Mouse (Mus musculus): Measurements from ENCODE around the gene Gm11634.
"Not testable (repeated sequence)": the region's sequence is repeated elsewhere in the genome, so short reads cannot be mapped to it uniquely, and the experiment has no call there.

The Gm11634 gene

GRCm38 (mm10) chr11:101616948-101617767 lies 18.1 kb upstream of the Gm11634 start:
- in situ Hi-C loops (cut with MboI, MseI), result no loop called here

DNA sequence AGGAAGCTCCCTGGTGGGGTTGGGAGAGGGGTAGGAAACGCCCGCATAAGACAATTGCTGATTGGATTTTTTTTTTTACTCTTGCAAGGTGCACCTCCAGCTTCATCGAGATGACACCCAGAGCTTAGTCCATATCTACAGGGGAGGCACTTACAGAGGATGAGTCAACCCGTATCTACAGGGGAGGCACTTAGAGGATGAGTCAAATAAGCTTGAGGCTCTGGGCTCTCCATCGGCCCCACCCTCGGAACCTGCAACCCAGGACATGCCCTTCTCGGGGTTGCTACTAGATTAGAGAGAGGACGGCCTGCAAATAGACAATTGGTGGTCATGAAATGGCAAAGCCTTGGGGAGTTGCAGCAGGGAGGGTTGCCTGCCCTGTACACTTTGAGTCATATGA lies 17.0 kb upstream of the Gm11634 start:
- in situ Hi-C loops (cut with MboI, MseI), result no loop called here

DNA sequence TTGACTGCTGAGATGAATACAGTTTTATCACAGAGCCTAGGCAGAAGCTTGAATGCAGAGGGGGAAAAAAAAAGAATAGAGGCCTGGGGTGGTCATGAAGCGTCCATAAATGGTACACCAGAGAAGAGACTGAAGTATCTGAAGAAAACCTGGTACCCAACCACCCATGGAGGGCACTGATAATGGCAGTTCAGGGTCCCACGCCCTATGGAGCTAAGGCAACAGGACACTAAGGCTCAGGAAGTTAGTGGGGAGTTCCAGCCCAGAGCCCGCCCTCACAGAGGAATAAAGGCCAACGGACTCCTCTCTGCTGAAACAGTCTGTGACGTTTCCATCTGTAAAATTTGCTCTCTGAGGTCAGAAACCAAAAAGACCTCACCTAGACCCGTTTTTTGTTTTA lies 16.3 kb upstream of the Gm11634 start:
- in situ Hi-C loops (cut with MboI, MseI), result no loop called here

- in situ Hi-C loops (cut with MboI, MseI), result no loop called here
Measured at GRCm38 (mm10) chr11:101614116-101614515, 15.1 kb upstream of the Gm11634 start.

DNA sequence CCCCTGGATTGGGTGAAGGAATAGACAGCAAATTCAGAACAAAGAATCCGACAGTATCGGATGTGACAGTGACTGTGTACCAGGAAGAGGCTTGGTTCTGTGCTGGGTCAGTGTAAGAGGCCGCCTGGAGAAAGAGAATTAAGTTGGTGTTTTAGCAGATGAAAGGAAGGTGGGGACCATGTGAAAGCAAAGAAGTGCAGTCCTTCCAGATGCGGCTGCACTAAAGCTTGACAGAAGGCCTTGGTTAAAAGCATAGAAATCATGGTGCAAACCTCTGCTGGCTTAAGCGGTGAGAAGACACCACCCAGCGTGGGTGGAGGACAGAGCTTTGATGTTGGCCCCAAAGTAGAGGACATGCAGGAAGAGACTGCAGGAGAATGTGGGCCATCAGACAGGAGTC lies 14.5 kb upstream of the Gm11634 start:
- in situ Hi-C loops (cut with MboI, MseI), result no loop called here

DNA sequence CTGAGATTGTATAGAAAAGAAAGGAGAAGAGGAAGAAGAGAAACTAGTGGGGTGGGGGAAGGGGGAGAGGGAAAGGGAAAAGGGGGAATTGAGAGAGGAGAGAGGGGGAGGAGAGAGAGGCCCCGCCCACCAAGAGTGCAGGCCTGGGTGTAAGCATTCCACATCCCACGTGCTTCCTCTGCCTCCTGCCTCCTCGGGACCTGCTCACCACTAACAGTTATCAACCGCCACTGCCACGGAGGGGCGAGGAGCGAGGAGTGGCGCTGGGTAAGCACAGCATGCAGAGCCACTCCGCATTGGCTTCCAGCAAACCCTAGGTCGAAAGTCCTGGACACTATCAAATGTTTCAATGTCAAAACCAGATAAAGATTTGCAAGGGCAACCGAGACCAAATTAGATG lies 11.4 kb upstream of the Gm11634 start:
- in situ Hi-C loops (cut with MboI, MseI), result no loop called here

DNA sequence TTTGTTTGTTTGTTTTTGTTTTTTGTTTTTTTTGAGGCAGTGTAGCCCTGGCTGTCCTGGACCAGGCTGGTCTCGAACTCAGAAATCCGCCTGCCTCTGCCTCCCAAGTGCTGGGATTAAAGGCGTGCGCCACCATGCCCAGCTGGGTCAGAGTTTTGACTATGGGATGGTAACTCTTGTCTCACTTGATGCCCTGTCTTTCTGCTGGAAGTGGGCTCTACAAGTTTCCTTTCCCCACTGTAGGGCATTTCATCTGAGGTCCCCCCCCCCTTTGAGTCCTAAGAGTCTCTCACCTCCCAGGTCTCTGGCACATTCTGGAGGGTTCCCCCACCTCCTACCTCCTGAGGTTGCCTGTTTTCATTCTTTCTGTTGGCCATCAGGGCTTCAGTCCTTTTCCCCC lies 8.1 kb upstream of the Gm11634 start:
- in situ Hi-C loops (cut with MboI, MseI), result not testable (repeated sequence)

DNA sequence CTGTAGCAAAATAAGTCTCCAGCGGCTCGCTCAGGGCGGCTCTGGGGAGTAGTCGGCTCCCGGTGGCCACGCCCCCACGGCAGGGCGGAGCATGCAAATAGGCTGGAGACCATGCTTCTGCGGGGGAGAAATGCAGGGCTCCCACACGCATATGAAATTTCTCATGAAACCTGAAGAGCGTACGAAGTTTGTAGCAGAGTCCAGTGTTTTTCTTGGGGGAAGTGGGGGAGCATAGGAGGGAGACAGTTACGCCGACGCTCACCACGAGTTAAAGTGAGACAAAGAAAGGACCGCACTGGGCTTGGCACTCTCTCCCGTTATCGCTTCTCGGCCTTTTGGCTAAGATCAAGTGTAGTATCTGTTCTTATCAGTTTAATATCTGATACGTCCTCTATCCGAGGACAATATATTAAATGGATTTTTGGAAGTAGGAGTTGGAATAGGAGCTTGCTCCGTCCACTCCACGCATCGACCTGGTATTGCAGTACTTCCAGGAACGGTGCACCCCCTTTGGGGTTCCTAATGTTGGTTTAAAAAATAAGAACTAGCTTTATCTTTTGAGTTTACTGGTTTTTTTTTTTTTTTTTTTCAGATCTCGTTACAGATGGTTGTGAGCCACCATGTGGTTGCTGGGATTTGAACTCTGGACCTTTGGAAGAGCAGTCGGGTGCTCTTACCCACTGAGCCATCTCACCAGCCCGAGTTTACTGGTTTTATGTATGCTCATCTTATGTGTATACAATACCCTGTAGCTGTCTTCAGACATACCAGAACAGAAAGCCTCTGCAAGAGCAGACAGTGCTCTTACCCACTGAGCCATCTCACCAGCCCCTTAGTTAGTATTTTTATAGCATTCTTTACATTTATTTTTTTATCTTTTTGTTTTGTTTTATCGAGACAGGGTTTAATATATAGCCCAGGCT lies 5.7 kb upstream of the Gm11634 start:
- in situ Hi-C loops (cut with MboI, MseI), result not testable (repeated sequence)

DNA sequence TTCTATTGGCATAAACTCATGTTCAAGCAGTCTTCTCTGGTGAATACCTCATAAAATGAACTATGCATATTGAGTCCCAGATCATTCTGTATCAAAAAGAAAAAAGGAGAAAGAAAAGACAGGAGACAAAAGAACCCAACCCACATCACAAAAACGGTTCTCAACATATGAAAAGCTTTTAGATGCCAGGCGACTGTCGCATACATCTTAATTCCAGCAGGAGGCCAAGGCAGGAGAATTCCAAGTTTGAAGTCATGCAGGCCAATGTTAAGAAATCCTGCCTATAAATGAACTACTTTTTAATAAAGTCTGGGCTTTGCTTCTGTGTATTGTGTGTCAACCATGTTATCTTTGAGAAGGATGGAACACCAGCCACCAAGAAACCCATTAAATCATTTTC lies 5.1 kb upstream of the Gm11634 start:
- in situ Hi-C loops (cut with MboI, MseI), result no loop called here

- in situ Hi-C loops (cut with MboI, MseI), result no loop called here
Measured at GRCm38 (mm10) chr11:101602491-101602890, 3.4 kb upstream of the Gm11634 start.

DNA sequence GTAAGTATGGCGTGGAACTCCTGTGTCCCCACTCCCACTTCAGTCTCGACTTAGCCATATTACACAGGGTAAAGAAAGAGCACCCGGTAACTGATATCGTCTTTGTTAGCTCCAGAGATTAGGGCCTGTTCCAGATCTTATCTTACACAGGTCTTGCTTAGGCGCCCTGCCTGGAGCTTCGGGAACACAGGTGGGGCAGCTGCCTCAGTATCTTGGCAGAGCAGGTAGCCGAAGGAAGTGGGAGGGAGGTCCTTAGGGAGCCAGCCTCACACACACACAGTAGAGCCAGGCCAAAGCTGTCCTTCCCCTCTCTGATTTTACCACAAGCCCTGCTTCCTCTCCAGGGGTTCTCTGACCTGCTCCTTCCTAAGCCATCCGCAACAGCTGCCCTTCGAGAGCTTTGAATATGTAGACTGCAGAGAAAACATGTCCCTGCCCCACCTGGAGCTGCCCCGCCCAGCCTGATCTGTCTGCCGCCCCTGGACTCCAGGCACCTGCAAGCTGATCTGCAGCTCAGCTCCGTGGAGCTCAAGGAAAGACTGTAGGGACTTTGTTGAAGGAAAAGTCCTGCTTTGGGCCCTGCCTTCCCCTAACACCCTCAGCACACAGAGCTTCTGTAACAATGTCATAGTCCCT lies 8.9 kb downstream of the Gm11634 start:
- in situ Hi-C loops (cut with MboI, MseI), result no loop called here

DNA sequence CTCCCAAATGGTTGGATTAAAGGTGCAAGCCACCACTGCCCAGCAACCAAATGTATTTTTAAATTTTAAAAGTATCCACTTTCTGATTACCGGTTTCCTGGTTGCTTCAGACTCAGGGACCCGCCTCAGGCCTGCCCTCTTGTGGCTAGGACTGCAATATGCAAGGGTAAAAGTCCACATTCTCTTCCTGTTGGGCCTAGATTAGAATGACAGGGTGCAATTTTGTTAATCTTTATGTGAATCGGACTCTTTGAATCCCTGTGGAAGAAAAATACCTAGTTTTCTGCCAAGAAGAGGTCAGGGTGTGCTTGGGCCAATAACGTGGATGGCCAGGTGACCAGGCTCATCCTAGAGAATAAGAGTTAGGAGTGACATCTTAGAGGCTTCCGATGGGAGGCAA lies 9.6 kb downstream of the Gm11634 start:
- in situ Hi-C loops (cut with MboI, MseI), result no loop called here

DNA sequence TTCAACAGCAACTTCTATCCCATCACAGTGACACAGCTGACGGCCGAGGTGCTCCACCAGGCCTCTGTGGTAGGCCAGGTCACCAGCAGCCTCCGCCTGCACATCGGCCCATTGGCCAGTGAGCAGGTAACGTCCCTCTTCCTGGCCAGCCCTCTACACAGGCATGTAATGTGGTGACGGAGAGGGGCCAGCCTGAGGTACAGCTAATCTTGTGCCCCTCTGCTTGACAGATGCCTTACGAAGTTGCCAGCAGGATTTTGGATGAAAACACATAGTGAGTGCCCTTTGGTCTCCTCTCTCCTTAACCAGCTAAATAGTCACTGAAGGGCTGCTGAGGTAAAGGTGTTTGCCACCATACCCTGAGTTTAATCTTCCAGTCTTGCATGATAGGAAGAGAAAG lies 10.2 kb downstream of the Gm11634 start:
- in situ Hi-C loops (cut with MboI, MseI), result no loop called here

DNA sequence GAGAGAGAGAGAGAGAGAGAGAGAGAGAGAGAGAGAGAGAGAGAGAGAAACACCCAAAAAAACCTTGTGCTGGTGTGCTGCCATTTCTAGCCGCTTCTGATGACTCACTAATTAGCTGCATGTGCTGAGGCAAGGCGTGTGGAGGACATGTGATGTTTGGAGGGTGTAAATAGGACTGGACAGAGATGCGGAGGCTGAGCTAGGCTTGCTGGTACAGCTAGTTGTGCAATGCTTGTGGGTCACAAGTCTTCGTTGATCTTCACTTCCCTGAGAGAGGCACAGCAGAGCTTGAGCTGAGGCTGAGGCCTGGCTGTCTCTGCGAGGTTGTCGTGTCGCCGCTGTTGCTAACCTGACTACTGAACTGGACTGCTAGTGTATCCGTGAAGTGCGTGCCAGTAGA lies 11.4 kb downstream of the Gm11634 start:
- in situ Hi-C loops (cut with MboI, MseI), result no loop called here

DNA sequence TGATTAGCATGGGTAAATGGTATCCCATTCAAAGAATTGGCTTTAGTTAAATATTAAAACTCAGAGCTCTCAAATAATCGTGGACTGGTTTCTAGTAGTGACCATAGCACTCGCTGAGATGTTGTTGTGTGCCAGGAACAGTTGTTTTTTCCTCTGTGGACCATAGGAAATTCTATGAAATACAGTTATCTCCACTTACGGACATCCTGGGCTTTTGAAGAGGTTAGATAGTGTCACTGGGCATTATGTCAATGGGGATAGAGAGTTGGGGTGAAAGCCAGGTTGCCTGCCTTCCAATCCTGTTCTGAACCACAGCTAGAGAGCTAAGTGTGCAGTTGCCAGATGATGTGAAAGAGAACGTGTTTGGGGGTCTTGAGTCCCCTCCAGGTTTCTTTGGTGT lies 13.3 kb downstream of the Gm11634 start:
- in situ Hi-C loops (cut with MboI, MseI), result no loop called here

DNA sequence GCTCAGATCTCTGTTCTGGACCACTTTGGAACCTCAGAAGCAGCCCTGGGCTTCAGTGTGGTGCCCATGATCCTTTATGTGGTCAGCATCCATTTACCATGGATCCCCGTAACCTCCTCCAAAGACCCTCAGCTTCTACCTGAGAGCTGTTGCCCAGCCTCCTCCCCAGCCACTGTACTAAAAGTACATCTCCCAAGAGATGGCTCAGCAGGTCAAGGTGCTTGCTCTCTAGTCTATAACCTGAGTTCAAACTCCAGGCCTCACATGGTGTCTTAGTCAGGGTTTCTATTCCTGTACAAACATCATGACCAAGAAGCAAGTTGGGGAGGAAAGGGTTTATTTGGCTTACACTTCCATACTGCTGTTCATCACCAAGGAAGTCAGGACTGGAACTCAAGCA lies 14.0 kb downstream of the Gm11634 start:
- in situ Hi-C loops (cut with MboI, MseI), result not testable (repeated sequence)

- in situ Hi-C loops (cut with MboI, MseI), result no loop called here
Measured at GRCm38 (mm10) chr11:101583205-101583604, 15.9 kb downstream of the Gm11634 start.

- in situ Hi-C loops (cut with MboI, MseI), result no loop called here
Measured at GRCm38 (mm10) chr11:101582054-101583035, 16.7 kb downstream of the Gm11634 start, which contains the start of gene Tmem106a. Tmem106a (plus strand) TSS chr11:101582242.

DNA sequence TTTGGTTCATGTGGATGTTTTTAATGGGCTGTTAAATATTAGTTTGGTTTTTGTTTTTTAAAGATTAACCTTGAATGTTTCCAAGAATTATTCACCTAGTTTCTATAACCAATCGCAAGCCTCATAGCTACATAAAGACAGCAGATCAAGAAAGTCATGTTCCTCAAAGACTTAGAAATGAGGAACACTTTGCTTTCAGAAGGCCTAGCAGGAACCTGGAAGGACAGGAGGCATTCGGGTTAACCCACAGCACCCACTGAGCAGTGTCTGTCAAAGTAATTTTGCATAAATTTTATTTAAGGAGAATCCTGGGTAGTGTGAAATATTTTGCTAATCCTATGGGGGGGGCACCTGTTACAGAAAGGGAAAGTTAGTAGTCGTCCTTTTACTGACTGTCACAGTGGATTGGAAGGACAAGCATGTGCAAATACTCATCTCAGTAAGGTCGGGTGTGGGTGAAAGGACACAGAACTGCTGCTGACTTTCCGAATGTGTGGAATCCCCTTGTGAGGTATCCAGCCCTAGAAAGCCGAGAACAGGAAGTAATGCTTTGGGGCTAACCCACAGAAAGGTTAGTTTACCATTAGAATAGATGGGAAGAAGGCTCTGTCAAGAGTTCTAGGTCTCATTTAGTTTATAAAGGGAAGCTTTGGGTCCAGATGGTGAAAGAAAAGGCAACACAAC lies 17.8 kb downstream of the Gm11634 start:
- in situ Hi-C loops (cut with MboI, MseI), result no loop called here

DNA sequence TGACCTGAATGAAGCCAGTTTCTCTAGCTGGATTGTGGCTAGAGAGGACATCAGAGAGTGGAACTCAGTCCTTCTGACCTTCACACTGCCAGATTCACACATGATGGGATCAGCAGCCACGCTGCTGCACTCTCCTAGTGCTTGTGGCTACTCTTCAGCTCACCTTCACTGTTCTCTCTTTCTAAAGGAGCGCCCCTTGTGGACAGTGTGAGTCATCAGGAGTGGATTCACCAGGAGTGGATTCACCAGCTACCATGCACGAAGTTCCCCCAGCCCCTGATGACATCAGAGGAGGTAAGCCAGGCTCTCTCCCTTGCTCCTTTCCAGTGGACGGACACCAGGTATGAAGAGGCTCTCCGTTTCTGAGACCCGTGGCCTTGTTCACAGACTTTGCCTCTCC lies 22.9 kb downstream of the Gm11634 start:
- in situ Hi-C loops (cut with MboI, MseI), result no loop called here
